Mouse (Mus musculus): Measurements from ENCODE around the gene Tusc2. TPM values are rescaled to one million over a fixed set of nuclear protein-coding genes. Genes with fewer than 3 reads are reported as not detected.
"Not testable (repeated sequence)": the region's sequence is repeated elsewhere in the genome, so short reads cannot be mapped to it uniquely, and the experiment has no call there.

Gene Tusc2
- polyA plus RNA-seq, 1 experiment from 2014 or later: 54.1 TPM

DNA sequence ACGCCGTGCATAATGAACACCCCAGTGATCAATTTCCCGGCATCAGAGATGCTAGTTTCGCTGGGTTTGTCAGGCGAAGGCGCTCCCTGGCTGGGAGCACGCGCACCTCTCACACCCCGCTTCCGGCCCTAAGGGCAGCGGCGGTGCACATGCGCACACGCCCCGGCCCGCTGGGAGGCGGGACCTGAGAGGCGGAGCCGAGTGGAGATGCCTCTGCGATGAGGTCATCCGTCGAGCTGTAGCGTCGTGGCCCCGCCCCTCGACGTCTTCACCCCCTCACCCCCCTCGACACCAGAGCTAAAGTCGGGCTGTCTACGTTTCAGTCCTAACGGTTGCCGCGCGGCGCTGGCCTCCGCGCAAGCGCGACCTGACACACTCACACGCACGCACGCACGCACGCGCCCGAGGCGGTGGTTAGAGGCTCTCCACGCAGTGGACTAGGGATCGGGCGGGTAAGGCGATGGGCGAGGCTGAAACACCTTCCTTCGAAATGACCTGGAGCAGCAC is 8.7 kb upstream of the Tusc2 start:
- H3K36me3 ChIP-seq: peaks cover 31% of the 10 kb centered on the region
- peak overlapping the region; percentile 94 for H3K27ac ChIP-seq
- ATAC-seq (ENCODE audit: insufficient number of reproducible peaks, insufficient read depth, low FRiP score, low TSS enrichment): peak; percentile 90
- peak overlapping the region; percentile 79 for H3K9ac ChIP-seq
- peaks cover 49% of the 10 kb centered on the region for H3K4me1 ChIP-seq
- under 1% methylated on average over 53 of the region's 53 CpGs for WGBS
- H3K4me2 ChIP-seq (replicated peaks): peak overlapping the region; percentile 83
- peaks cover 13% of the 10 kb centered on the region; the same call in 1 of the 2 replicates for H3K27me3 ChIP-seq
- no peaks in the 10 kb centered on the region for H3K9me3 ChIP-seq
- H3K4me3 ChIP-seq: peak overlapping the region; percentile 78

DNA sequence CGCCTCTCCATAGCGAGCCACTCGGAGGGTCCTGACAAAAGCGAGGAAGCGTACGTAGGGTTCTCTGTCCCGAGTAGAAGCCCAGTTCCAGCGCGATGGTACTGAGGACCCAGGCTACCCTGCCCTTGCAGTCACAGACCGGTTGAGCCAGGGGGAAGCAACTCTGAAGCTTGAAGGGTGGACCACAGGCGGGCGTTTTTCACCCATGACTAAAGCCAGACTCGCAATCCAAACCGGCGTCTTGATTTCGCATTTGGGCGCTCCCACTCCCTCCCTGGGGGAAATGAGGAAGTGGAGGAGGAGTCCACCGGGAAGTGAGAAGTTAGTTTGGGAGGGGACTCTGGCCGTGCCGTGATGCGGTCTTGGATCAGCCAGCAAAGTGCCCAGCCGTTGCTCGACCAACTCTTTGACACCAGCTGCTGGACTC is 8.0 kb upstream of the Tusc2 start:
- WGBS: under 1% methylated on average over 23 of the region's 23 CpGs
- peaks cover 49% of the 10 kb centered on the region for H3K4me1 ChIP-seq
- ATAC-seq (ENCODE audit: insufficient number of reproducible peaks, insufficient read depth, low FRiP score, low TSS enrichment): peak; percentile 9

DNA sequence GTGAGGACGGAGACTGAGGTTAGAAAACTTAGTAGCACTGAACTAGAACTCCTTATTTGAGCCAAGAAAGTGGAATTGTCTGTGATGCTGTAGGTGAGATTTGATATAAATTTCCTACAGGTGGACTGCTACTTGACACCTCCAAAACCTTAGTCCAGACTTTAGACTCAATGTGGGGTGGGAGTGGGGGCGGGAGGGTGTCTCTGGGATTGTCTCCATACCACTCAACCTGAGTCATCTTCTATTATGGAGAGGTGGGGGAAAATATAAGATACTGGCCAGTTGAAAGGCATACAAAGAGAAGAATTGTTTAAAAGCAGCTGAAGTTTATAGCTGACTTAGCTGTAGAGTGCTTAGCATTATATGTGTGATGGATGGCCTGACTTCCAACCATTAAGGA is 7.4 kb upstream of the Tusc2 start:
- peak overlapping the region; percentile 83 for H3K4me2 ChIP-seq (replicated peaks)
- ATAC-seq (ENCODE audit: insufficient number of reproducible peaks, insufficient read depth, low FRiP score, low TSS enrichment): no peak
- peak overlapping the region; percentile 94 for H3K27ac ChIP-seq
- no peaks in the 10 kb centered on the region for H3K9me3 ChIP-seq
- WGBS: 41% methylated on average over 2 of the region's 2 CpGs
- peak overlapping the region; percentile 78 for H3K4me3 ChIP-seq
- H3K9ac ChIP-seq: peak overlapping the region; percentile 79
- peaks cover 45% of the 10 kb centered on the region for H3K36me3 ChIP-seq
- peaks cover 2% of the 10 kb centered on the region; the same call in 1 of the 2 replicates for H3K27me3 ChIP-seq
- peaks cover 46% of the 10 kb centered on the region for H3K4me1 ChIP-seq

More for the DNA sequence above, 8.0 kb upstream of the Tusc2 start:
- H3K27me3 ChIP-seq: peaks cover 8% of the 10 kb centered on the region; the same call in 1 of the 2 replicates
- peaks cover 38% of the 10 kb centered on the region for H3K36me3 ChIP-seq
- H3K4me2 ChIP-seq (replicated peaks): peak overlapping the region; percentile 83
- peak overlapping the region; percentile 78 for H3K4me3 ChIP-seq
- no peaks in the 10 kb centered on the region for H3K9me3 ChIP-seq
- H3K27ac ChIP-seq: peak overlapping the region; percentile 94
- peak overlapping the region; percentile 79 for H3K9ac ChIP-seq

DNA sequence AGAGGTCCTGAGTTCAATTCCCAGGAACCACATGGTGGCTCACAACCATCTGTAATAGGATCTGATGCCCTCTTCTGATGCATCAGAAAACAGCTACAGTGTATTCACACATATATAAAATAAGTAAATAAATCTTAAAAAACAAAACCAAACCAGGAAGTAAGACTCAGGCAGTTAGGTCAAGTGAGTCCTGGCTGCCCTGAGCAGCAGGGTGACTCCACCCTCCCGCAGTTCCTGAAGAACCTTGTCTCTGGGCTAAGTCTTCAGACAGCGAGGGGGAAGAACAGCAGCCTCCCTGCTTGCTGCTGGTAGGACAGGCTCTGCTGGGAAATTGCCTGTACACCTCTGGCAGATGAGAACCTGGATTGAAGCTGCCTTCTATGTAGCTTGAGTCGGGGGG is 6.7 kb upstream of the Tusc2 start:
- WGBS: 79% methylated on average over 3 of the region's 3 CpGs
- H3K4me2 ChIP-seq (replicated peaks): peak overlapping the region; percentile 83
- H3K4me1 ChIP-seq: peaks cover 40% of the 10 kb centered on the region
- no peak overlapping the region for H3K9ac ChIP-seq
- peak overlapping the region; percentile 43; the same call in 1 of the 2 replicates for H3K27ac ChIP-seq
- H3K9me3 ChIP-seq: no peaks in the 10 kb centered on the region
- peak overlapping the region; percentile 78 for H3K4me3 ChIP-seq
- no peaks in the 10 kb centered on the region for H3K27me3 ChIP-seq
- H3K36me3 ChIP-seq: peaks cover 51% of the 10 kb centered on the region
- no peak for ATAC-seq (ENCODE audit: insufficient number of reproducible peaks, insufficient read depth, low FRiP score, low TSS enrichment)

DNA sequence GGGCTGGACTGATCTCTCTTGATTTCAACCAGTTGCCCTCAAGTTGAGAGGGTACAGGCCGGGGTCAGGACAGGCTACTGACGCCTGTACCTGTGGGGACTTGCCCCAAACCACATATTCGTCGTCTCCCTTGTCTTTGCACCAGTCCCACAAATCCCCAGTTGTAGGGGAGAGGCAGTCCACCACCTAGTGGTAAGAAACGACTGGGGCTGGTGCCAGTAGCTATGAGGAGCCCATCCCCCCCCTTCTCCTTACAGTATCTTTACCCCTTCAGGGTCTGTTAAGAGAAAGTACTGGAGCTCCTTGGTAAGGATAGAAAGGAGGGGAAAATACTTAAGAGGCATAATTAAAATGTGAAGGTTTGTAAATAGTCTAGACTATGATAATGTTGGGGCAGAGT is 2.5 kb downstream of the Tusc2 start:
- not testable (repeated sequence) for H3K4me3 ChIP-seq; ATAC-seq (ENCODE audit: insufficient number of reproducible peaks, insufficient read depth, low FRiP score, low TSS enrichment); H3K9ac ChIP-seq; H3K4me2 ChIP-seq (replicated peaks); H3K27me3 ChIP-seq; H3K9me3 ChIP-seq
- Histone ChIP-seq H3K27ac (peak overlapping the region; percentile 64; the same call in 1 of the 2 replicates), H3K36me3 (peaks cover 33% of the 10 kb centered on the region), H3K4me1 (peaks cover 35% of the 10 kb centered on the region)
- 43% methylated on average over 5 of the region's 5 CpGs for WGBS

DNA sequence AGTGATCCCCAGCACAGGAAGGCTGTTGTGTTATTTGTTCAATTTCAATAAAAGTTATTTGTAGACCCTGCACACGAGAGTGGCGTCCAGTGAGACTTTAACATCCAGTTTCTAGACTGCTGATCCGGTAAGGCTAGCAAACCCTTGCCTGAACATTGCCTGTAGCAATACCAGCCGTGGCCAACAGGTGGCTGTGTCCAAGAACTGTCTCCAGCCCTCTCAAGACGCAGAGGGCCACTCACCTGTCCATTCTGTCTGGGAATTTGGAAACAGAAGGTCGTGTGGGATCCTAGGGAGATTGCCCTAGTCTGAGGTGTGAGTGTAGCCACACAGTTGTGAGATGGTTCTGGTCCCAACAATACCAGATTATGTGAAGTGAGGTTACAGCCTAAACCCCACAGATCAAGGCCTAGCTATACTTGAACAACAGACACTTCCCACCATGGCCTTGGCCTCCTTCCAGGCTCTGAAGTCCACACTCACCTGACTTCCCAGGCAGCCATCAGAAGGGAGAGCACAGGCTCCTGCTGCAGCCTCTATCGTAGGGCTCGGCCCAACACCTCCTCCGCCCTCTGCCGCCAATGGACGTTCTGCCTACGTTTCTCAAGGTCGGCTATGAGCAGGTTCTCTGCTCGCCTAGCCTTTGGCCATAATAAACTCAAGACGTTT is 3.1 kb downstream of the Tusc2 start:
- no peak overlapping the region for H3K4me3 ChIP-seq
- WGBS: 59% methylated on average over 15 of the region's 15 CpGs
- H3K36me3 ChIP-seq: peaks cover 33% of the 10 kb centered on the region
- H3K27ac ChIP-seq: peak overlapping the region; percentile 64
- H3K4me1 ChIP-seq: peaks cover 42% of the 10 kb centered on the region
- no peak overlapping the region for H3K4me2 ChIP-seq (replicated peaks)
- no peak for ATAC-seq (ENCODE audit: insufficient number of reproducible peaks, insufficient read depth, low FRiP score, low TSS enrichment)
- 0 out of 2 replicates have a peak overlapping the region, but pooled peaks have one; percentile 3 for H3K9ac ChIP-seq
- no peaks in the 10 kb centered on the region for H3K9me3 ChIP-seq
- H3K27me3 ChIP-seq: no peaks in the 10 kb centered on the region

DNA sequence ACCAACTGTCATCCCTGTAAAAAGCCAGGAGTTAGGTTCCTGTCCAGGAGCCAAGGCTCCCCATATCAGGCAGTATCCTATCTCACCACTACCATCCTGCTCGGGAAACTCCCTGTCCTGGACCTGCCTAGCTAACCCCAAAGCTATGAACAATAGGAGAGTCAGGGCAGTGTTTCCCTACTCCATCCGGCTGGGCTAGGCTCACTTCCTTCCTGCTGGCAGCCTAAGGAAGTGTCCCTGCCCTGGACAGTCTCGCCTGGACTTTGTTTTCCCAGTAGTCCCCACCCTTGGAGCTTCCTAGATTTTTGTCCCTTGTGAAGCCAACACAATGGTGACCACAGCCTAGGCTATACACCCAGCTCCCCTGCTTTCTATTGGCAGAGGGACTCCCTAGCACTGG is 3.8 kb downstream of the Tusc2 start:
- no peaks in the 10 kb centered on the region for H3K27me3 ChIP-seq
- H3K4me1 ChIP-seq: peaks cover 47% of the 10 kb centered on the region
- WGBS: 57% methylated on average over 3 of the region's 3 CpGs
- H3K9ac ChIP-seq: no peak overlapping the region
- H3K4me2 ChIP-seq (replicated peaks): 0 out of 2 replicates have a peak overlapping the region, but pooled peaks have one; percentile 86
- peaks cover 33% of the 10 kb centered on the region for H3K36me3 ChIP-seq
- H3K27ac ChIP-seq: peak overlapping the region; percentile 64; the same call in 1 of the 2 replicates
- ATAC-seq (ENCODE audit: insufficient number of reproducible peaks, insufficient read depth, low FRiP score, low TSS enrichment): no peak
- no peak overlapping the region for H3K4me3 ChIP-seq
- no peaks in the 10 kb centered on the region for H3K9me3 ChIP-seq

DNA sequence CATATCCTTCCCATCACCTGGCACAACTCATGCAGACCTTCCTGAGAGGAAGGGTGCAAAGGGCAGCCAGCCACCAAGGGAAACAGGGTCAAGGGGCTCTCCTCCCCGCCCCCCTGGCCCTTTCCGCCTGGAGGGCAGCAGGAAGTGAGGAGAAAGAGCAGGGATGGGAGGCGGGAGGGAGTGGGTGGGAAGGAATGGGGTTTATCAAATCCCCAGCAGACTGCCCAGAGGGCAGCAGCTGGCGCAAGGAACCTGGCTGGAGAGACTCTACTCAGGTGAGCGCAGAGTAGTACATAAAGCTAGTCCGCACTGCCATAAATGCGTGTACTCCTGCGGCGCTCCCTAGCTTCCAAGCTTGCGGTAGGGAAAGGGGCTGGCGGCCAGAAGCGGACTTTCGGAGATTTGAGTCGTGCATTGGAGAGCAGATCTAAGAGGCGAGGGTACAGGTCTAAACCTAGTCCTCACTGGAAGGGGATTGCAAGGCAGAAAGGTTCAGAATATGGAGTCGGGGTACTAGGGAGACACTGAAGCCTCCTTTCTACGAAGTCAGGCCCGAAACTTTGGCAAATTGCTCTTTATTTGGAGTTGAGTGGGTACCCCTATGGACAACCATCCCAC is 4.8 kb downstream of the Tusc2 start, which contains the start of gene Hyal2:
Hyal2 (plus strand) TSS at position 244 of the 618 bp plus-strand sequence.
- 7% methylated on average over 18 of the region's 18 CpGs for WGBS

DNA sequence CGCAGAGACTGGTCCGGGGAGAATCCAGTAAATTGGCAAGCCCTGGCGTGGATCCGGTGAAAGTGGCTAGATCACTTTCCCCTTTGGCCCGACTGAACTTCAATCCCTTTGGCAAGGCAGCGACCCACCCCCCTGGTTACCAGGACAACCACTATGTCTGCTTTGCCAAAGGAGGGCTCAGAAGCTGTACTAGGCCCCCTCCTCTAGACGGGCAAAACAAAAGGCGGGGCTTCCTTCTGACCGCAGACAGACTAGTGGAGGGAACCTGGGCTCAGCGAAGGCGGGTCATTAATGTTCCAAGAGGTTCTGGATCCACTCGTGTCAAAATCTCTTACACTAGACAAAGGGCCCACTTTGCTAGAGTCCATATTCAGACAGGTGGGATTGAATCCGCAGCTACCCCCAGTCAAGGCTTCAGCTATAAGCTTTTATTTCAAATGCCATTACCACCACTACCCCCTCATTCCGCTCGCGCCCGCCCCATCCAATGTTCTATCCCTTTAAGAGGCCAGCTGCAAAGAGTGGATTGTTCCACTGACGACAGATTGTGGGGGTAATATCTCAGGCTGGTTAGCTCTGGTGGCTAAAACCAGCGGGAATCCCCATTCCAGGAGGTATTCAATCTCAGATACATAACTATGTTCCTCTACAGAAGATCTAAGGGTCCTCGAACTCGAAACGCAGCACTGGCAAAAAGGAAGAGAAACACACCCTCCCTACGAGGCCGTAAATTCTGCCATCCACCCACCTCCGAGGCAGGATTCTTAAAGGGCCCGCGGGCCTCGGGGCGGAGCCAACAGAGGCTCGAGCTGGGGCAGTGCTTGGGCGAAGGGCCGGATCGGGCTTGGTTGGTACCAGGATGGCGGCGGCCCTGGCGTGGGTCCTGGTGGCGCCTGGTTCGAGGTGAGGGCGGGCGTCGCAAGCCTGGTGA is 5.5 kb downstream of the Tusc2 start:
- Histone ChIP-seq H3K27me3 (no peaks in the 10 kb centered on the region), H3K9me3 (no peaks in the 10 kb centered on the region), H3K27ac (peak overlapping the region; percentile 88), H3K4me3 (peak overlapping the region; percentile 89), H3K9ac (peak overlapping the region; percentile 84), H3K4me1 (peaks cover 40% of the 10 kb centered on the region), H3K36me3 (peaks cover 46% of the 10 kb centered on the region), H3K4me2 (replicated peaks) (peak overlapping the region; percentile 86)
- ATAC-seq (ENCODE audit: insufficient number of reproducible peaks, insufficient read depth, low FRiP score, low TSS enrichment): peak; percentile 83
- under 1% methylated on average over 41 of the region's 41 CpGs for WGBS

More for the DNA sequence above, 4.8 kb downstream of the Tusc2 start, which contains the start of gene Hyal2:
- Histone ChIP-seq H3K4me2 (replicated peaks) (peak within 1 kb of the TSS; percentile 86), H3K4me1 (peaks cover 42% of the 10 kb centered on the region), H3K9ac (peak within 1 kb of the TSS; percentile 84), H3K27ac (peak within 1 kb of the TSS; percentile 88), H3K27me3 (no peaks in the 10 kb centered on the region), H3K9me3 (no peaks in the 10 kb centered on the region), H3K36me3 (peaks cover 38% of the 10 kb centered on the region), H3K4me3 (peak within 1 kb of the TSS; percentile 89)
- no peak for ATAC-seq (ENCODE audit: insufficient number of reproducible peaks, insufficient read depth, low FRiP score, low TSS enrichment)

DNA sequence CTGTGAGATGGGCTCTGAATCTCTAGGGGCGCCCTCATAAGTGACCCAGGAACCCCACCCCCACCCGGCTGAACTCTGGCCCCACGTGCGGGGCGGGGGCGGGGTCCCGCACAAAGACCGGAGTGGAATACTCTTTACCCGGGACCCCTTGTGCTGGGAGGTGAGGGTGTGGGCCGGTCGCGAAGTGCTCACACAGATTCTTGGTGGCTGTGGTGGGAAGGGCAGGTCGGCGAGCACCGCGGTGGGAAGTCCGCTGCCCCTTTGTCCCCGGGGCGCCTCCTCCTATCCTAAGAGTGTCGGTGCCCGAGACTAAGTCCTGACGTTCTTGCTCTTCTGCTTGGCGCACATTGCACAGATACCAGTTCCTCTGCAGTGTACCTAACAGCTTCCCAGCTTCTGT is 6.2 kb downstream of the Tusc2 start:
- no peaks in the 10 kb centered on the region for H3K9me3 ChIP-seq

DNA sequence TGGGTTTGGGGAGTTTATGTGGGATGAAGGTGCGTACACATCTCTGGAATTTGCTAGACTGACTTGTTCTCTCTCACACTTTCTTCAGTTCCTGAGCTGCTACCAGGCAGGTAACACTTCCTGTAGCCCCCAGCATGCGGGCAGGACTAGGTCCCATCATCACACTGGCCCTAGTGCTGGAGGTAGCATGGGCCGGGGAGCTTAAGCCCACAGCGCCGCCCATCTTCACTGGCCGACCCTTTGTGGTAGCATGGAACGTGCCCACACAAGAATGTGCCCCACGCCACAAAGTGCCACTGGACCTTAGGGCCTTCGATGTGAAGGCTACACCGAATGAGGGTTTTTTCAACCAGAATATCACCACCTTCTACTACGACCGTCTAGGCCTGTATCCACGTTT is 7.0 kb downstream of the Tusc2 start:
- H3K27ac ChIP-seq: peak overlapping the region; percentile 88
- peak overlapping the region; percentile 86 for H3K4me2 ChIP-seq (replicated peaks)
- H3K4me1 ChIP-seq: peaks cover 32% of the 10 kb centered on the region
- ATAC-seq (ENCODE audit: insufficient number of reproducible peaks, insufficient read depth, low FRiP score, low TSS enrichment): no peak
- peak overlapping the region; percentile 84 for H3K9ac ChIP-seq
- peaks cover 53% of the 10 kb centered on the region for H3K36me3 ChIP-seq
- no peaks in the 10 kb centered on the region for H3K9me3 ChIP-seq
- 47% methylated on average over 13 of the region's 13 CpGs for WGBS
- H3K4me3 ChIP-seq: peak overlapping the region; percentile 89
- H3K27me3 ChIP-seq: no peaks in the 10 kb centered on the region

More for the DNA sequence above, 6.2 kb downstream of the Tusc2 start:
- H3K27me3 ChIP-seq: no peaks in the 10 kb centered on the region
- peak; percentile 1; the same call in 1 of the 2 replicates for ATAC-seq (ENCODE audit: insufficient number of reproducible peaks, insufficient read depth, low FRiP score, low TSS enrichment)
- peak overlapping the region; percentile 89 for H3K4me3 ChIP-seq
- H3K4me2 ChIP-seq (replicated peaks): peak overlapping the region; percentile 86
- peak overlapping the region; percentile 84 for H3K9ac ChIP-seq
- peaks cover 33% of the 10 kb centered on the region for H3K4me1 ChIP-seq
- peak overlapping the region; percentile 88 for H3K27ac ChIP-seq
- peaks cover 50% of the 10 kb centered on the region for H3K36me3 ChIP-seq
- 0% methylated on average over 23 of the region's 23 CpGs for WGBS

All from embryonic facial prominence, embryonic 12.5 days (tissue).